Mouse (Mus musculus) kidney, adult 2 months (tissue): Measurements from ENCODE around the gene Ccdc51.

Experiments
- CTCF ChIP-seq: fragments of 200-500 bp; conservative IDR thresholded peaks from 2 replicates; pipeline ENCODE4 v1.5.1; 2011; ENCODE audit warnings: low read depth, mild to moderate bottlenecking, control low read depth, low read length, moderate library complexity, mixed read lengths; ENCODE audit not compliant: insufficient read depth, insufficient read length
- POLR2A ChIP-seq: fragments of 200-500 bp; IDR thresholded peaks from one replicate; pipeline ENCODE4 v1.6.1; 2011; ENCODE audit warnings: low read depth, low read length, control low read depth

DNA sequence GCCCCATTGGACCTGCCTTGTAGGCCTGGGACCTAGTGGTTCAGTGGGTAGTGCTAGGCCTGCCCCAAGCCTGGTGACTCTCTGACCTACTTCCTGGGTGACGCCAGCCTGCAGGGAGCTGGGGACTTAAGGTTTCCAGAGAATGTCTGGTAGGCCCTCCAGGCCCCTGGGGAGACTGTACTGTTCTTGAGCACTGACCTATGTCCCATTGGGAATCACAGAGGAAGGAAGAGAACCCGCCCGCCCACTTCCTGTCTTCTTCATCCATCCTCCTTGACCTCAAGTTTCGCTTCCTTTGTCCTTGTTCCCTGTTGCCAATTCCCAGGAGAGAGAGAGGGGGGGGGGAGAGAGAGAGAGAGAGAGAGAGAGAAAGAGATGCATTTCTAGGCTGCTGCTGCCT lies 35.8 kb downstream of the Ccdc51 start:
- no peak for TF ChIP-seq CTCF
- no peak for TF ChIP-seq POLR2A
